Mouse (Mus musculus) right cerebral cortex, adult 18-20 months (tissue): ENCODE measurements around the gene Casp8.
"Not testable (repeated sequence)": the region's sequence is repeated elsewhere in the genome, so short reads cannot be mapped to it uniquely, and the experiment has no call there.

Source experiments
- DNase-seq: peaks from one replicate; pipeline ENCODE4 v3.0.0; 2022; ENCODE audit warnings: mixed read lengths

Casp8 gene

GRCm38 (mm10) chr1:58795291-58796058 lies at the start of gene Casp8:
TSS of gene Casp8 (plus strand) at chr1:58795374.
- no peak for DNase-seq

- DNase-seq = peak; percentile 55
Observed at GRCm38 (mm10) chr1:58746880-58747279, 48.3 kb upstream of the Casp8 start.

GRCm38 (mm10) chr1:58759451-58759850 lies 35.7 kb upstream of the Casp8 start:
- DNase-seq = no peak

- no peak for DNase-seq
Observed at GRCm38 (mm10) chr1:58760581-58760980, 34.6 kb upstream of the Casp8 start.

GRCm38 (mm10) chr1:58761391-58762275 lies 33.5 kb upstream of the Casp8 start:
- DNase-seq = not testable (repeated sequence)

GRCm38 (mm10) chr1:58762576-58762975 lies 32.6 kb upstream of the Casp8 start:
- DNase-seq = no peak

- DNase-seq = not testable (repeated sequence)
Observed at GRCm38 (mm10) chr1:58766446-58766845, 28.7 kb upstream of the Casp8 start.

GRCm38 (mm10) chr1:58769136-58769535 lies 26.0 kb upstream of the Casp8 start:
- DNase-seq = no peak

- no peak for DNase-seq
Observed at GRCm38 (mm10) chr1:58769701-58770100, 25.5 kb upstream of the Casp8 start.

GRCm38 (mm10) chr1:58770111-58770720 lies 25.0 kb upstream of the Casp8 start:
- peak; percentile 24 for DNase-seq

- DNase-seq = no peak
Observed at GRCm38 (mm10) chr1:58772084-58772483, 23.1 kb upstream of the Casp8 start.

- DNase-seq = no peak
Observed at GRCm38 (mm10) chr1:58773280-58773679, 21.9 kb upstream of the Casp8 start.

GRCm38 (mm10) chr1:58773905-58774304 lies 21.3 kb upstream of the Casp8 start:
- DNase-seq = no peak

- no peak for DNase-seq
Observed at GRCm38 (mm10) chr1:58775361-58775760, 19.8 kb upstream of the Casp8 start.

GRCm38 (mm10) chr1:58777583-58777982 lies 17.6 kb upstream of the Casp8 start:
- DNase-seq = no peak

GRCm38 (mm10) chr1:58778226-58778625 lies 16.9 kb upstream of the Casp8 start:
- no peak for DNase-seq

GRCm38 (mm10) chr1:58786276-58786675 lies 8.9 kb upstream of the Casp8 start:
- DNase-seq = no peak

GRCm38 (mm10) chr1:58788410-58788809 lies 6.8 kb upstream of the Casp8 start:
- no peak for DNase-seq

- DNase-seq = no peak
Observed at GRCm38 (mm10) chr1:58794705-58795104, 469 bp upstream of the Casp8 start.

- DNase-seq = no peak
Observed at GRCm38 (mm10) chr1:58796059-58796363, 837 bp downstream of the Casp8 start.

GRCm38 (mm10) chr1:58796853-58797252 lies 1.7 kb downstream of the Casp8 start:
- DNase-seq = no peak

- no peak for DNase-seq
Observed at GRCm38 (mm10) chr1:58797370-58797769, 2.2 kb downstream of the Casp8 start.

GRCm38 (mm10) chr1:58798911-58799310 lies 3.7 kb downstream of the Casp8 start:
- DNase-seq = no peak

GRCm38 (mm10) chr1:58800644-58801043 lies 5.5 kb downstream of the Casp8 start:
- DNase-seq = not testable (repeated sequence)
